ENCODE assay signal across 10 mouse cellular contexts in genomic region chr13:23913791-23914306, GRCm38 (mm10). TPM values are rescaled to one million over a fixed set of nuclear protein-coding genes. Genes with fewer than 3 reads are reported as not detected.
DNase-seq lines count a peak whose midpoint lies in the region; ATAC-seq and TF ChIP-seq lines count a peak whose summit lies in the region.
"Had no signal": no experiment of that assay in that cellular context is flagged by ENCODE, and none has a peak within 500 bp of the region (broad histone marks: within the 10 kb centered on the region; RNA-seq: fewer than 3 reads in every experiment).

No protein-coding gene starts in this region.

- no peak for TF ChIP-seq CTCF in thymus, adult 2 months (IDR thresholded peaks at IDR 0.05; ENCODE audit: borderline replicate concordance, control insufficient read depth, extremely low read depth, insufficient read depth, low read length, poor library complexity)

- ATAC-seq in liver, embryonic 13.5 days (ENCODE audit: low read depth): peak; percentile 83

- peak; percentile 67 to 74 for DNase-seq in spleen, postnatal 36 days (ENCODE audit: low spot score in 2 of 2)
- no peak for DNase-seq in spleen, postnatal 4 days (ENCODE audit: low spot score in 2 of 2)
- peak; percentile 11 to 30 for DNase-seq in heart, postnatal 10 days
- DNase-seq in liver, embryonic 13.5 days: peak; percentile 11
- DNase-seq in right cerebral cortex, postnatal 36 days (ENCODE audit: low spot score in 2 of 2): no peak
- DNase-seq in left cerebral cortex, postnatal 25 days (ENCODE audit: low spot score in 2 of 2): no peak
- DNase-seq in thymus, adult 2 months: no peak
- no peak for DNase-seq in layer of hippocampus, adult 9-10 months (ENCODE audit: low spot score)

- no peaks in the 10 kb centered on the region for H3K9me3 ChIP-seq in liver, embryonic 13.5 days (replicated peaks)
- H3K9me3 ChIP-seq: forebrain, embryonic 10.5 days had no signal

- no peaks in the 10 kb centered on the region for H3K27me3 ChIP-seq in liver, embryonic 13.5 days
- H3K27me3 ChIP-seq in thymus, adult 2 months (ENCODE audit: control insufficient read depth, insufficient read depth, low read length): no peaks in the 10 kb centered on the region

- no peak overlapping the region; the same call in 1 of the 2 replicates for H3K9ac ChIP-seq in liver, embryonic 13.5 days

- H3K4me1 ChIP-seq in liver, embryonic 13.5 days (replicated peaks): peaks cover 53% of the 10 kb centered on the region
- peaks cover 8% of the 10 kb centered on the region for H3K4me1 ChIP-seq in thymus, adult 2 months (replicated peaks; ENCODE audit: control insufficient read depth, insufficient read depth, low read length)

- intact Hi-C loops in heart, postnatal 10 days (cut with DNase I): no loop called here
- intact Hi-C loops in left cerebral cortex, postnatal 25 days (cut with DNase I): no loop called here

- H3K36me3 ChIP-seq in liver, embryonic 13.5 days: no peaks in the 10 kb centered on the region
- H3K36me3 ChIP-seq in thymus, adult 2 months (ENCODE audit: control insufficient read depth, insufficient read depth, low read length): no peaks in the 10 kb centered on the region
- H3K36me3 ChIP-seq: forebrain, embryonic 10.5 days had no signal

- H3K27ac ChIP-seq in liver, embryonic 13.5 days: peak overlapping the region; percentile 52
- H3K27ac ChIP-seq in thymus, adult 2 months (ENCODE audit: control insufficient read depth, insufficient read depth, low read length): no peak overlapping the region
- H3K27ac ChIP-seq: forebrain, embryonic 10.5 days had no signal

- no peak overlapping the region for H3K4me2 ChIP-seq in liver, embryonic 13.5 days

- 3% methylated on average over 6 of the region's 6 CpGs for WGBS in liver, embryonic 13.5 days (ENCODE audit: insufficient replicate concordance)
- 39% methylated on average over 6 of the region's 6 CpGs for WGBS in thymus, adult 2 months

- no peak for TF ChIP-seq POLR2A in thymus, adult 2 months (IDR thresholded peaks at IDR 0.05; ENCODE audit: control insufficient read depth, extremely low read depth, insufficient read depth, low read length, poor library complexity)

- H3K4me3 ChIP-seq in liver, embryonic 13.5 days (replicated peaks): no peak overlapping the region
- H3K4me3 ChIP-seq in thymus, adult 2 months (ENCODE audit: control insufficient read depth, insufficient read depth, low read length): no peak overlapping the region
- H3K4me3 ChIP-seq: forebrain, embryonic 10.5 days had no signal

RNA-seq across cellular contexts. Expression of gene Slc17a4, which starts 1.0 kb away (rescaled TPM):
- not detected for total RNA-seq in heart, postnatal 10 days (2021)
- 0.06 and 0.07 TPM in 2 replicates for polyA plus RNA-seq in liver, embryonic 13.5 days (2015; fragmentation: Nextera tagmentation; extraction: Ambion mirVana)
- total RNA-seq in left cerebral cortex, postnatal 25 days (2021): not detected
- polyA plus RNA-seq in thymus, adult 2 months (2012; rRNA removed): 0.16 and 0.27 TPM in 2 replicates
- polyA plus RNA-seq: forebrain, embryonic 10.5 days; lung, embryonic 16.5 days had no signal

RNA-seq across cellular contexts. Expression of gene Hist1h2ba, which starts 20.1 kb away (rescaled TPM):
- not detected for total RNA-seq in heart, postnatal 10 days (2021)
- polyA plus RNA-seq in liver, embryonic 13.5 days (2015; fragmentation: Nextera tagmentation; extraction: Ambion mirVana): not detected in 2 replicates
- total RNA-seq in left cerebral cortex, postnatal 25 days (2021): not detected
- polyA plus RNA-seq in thymus, adult 2 months (2012; rRNA removed): not detected in 2 replicates
- polyA plus RNA-seq: forebrain, embryonic 10.5 days; lung, embryonic 16.5 days had no signal

RNA-seq across cellular contexts. Expression of gene Hist1h2aa, which starts 20.4 kb away (rescaled TPM):
- total RNA-seq in heart, postnatal 10 days (2021): not detected
- polyA plus RNA-seq in liver, embryonic 13.5 days (2015; fragmentation: Nextera tagmentation; extraction: Ambion mirVana): not detected in 2 replicates
- not detected for total RNA-seq in left cerebral cortex, postnatal 25 days (2021)
- not detected in 2 replicates for polyA plus RNA-seq in thymus, adult 2 months (2012; rRNA removed)
- polyA plus RNA-seq: forebrain, embryonic 10.5 days; lung, embryonic 16.5 days had no signal

RNA-seq across cellular contexts. Expression of gene Slc17a1, which starts 46.3 kb away (rescaled TPM):
- total RNA-seq in heart, postnatal 10 days (2021): not detected
- polyA plus RNA-seq in liver, embryonic 13.5 days (2015; fragmentation: Nextera tagmentation; extraction: Ambion mirVana): 0.05 TPM in 1 of 2 replicates, not detected in the other
- total RNA-seq in left cerebral cortex, postnatal 25 days (2021): not detected
- polyA plus RNA-seq in thymus, adult 2 months (2012; rRNA removed): 0.11 and 0.13 TPM in 2 replicates
- polyA plus RNA-seq: forebrain, embryonic 10.5 days; lung, embryonic 16.5 days had no signal

Comparison
In these comparisons a context has a peak if more than half of its experiments do, and no peak if none do; other contexts are left out.
1. DNase-seq: peak in spleen, postnatal 36 days (2 of 2), heart, postnatal 10 days (2 of 2) and liver, embryonic 13.5 days (single experiment); none in spleen, postnatal 4 days (0 of 2), right cerebral cortex, postnatal 36 days (0 of 2), left cerebral cortex, postnatal 25 days (0 of 2), thymus, adult 2 months (single experiment) and layer of hippocampus, adult 9-10 months (single experiment).